In genomic region chr13:112835113-112835512, GRCm38 (mm10) we compare ENCODE assay signal across 8 mouse cellular contexts. TPM values are rescaled to one million over a fixed set of nuclear protein-coding genes. Genes with fewer than 3 reads are reported as not detected.
DNase-seq lines count a peak whose midpoint lies in the region; ATAC-seq lines count a peak whose summit lies in the region.

No protein-coding gene starts in this region.

- no peak for ATAC-seq in liver, embryonic 13.5 days (ENCODE audit: low read depth)
- no peak for ATAC-seq in liver, embryonic 11.5 days (replicated peaks; ENCODE audit: low FRiP score)
- peak; percentile 47; the same call in 1 of the 2 replicates for ATAC-seq in embryonic facial prominence, embryonic 15.5 days (ENCODE audit: insufficient number of reproducible peaks, low FRiP score, low TSS enrichment, low read depth)
- peak; percentile 59; the same call in 1 of the 2 replicates for ATAC-seq in hindbrain, embryonic 15.5 days (ENCODE audit: low FRiP score, low read depth)
- peak; percentile 49; the same call in 1 of the 2 replicates for ATAC-seq in neural tube, embryonic 14.5 days (ENCODE audit: low read depth)
- ATAC-seq in megakaryocyte, adult 5-6 weeks (ENCODE audit: poor library complexity, severe bottlenecking) = no peak

- H3K4me1 ChIP-seq in liver, embryonic 13.5 days (replicated peaks) = peaks cover 68% of the 10 kb centered on the region
- H3K4me1 ChIP-seq in liver, embryonic 11.5 days (replicated peaks; ENCODE audit: control insufficient read depth, insufficient read depth, low read length) = peaks cover 23% of the 10 kb centered on the region
- peaks cover 13% of the 10 kb centered on the region for H3K4me1 ChIP-seq in embryonic facial prominence, embryonic 15.5 days
- peaks cover 20% of the 10 kb centered on the region for H3K4me1 ChIP-seq in hindbrain, embryonic 15.5 days (replicated peaks)
- peaks cover 8% of the 10 kb centered on the region; the same call in 1 of the 2 replicates for H3K4me1 ChIP-seq in neural tube, embryonic 14.5 days (ENCODE audit: control insufficient read depth, insufficient read depth, low read length)

- peaks cover 4% of the 10 kb centered on the region for H3K27me3 ChIP-seq in liver, embryonic 13.5 days
- H3K27me3 ChIP-seq in liver, embryonic 11.5 days (replicated peaks; ENCODE audit: control insufficient read depth, insufficient read depth, low read length) = no peaks in the 10 kb centered on the region
- H3K27me3 ChIP-seq in embryonic facial prominence, embryonic 15.5 days = no peaks in the 10 kb centered on the region
- H3K27me3 ChIP-seq in hindbrain, embryonic 15.5 days = no peaks in the 10 kb centered on the region
- no peaks in the 10 kb centered on the region for H3K27me3 ChIP-seq in neural tube, embryonic 14.5 days (ENCODE audit: control insufficient read depth, insufficient read depth, low read length)

- DNase-seq in liver, embryonic 13.5 days = no peak
- no peak for DNase-seq in liver, embryonic 11.5 days (ENCODE audit: low spot score)
- DNase-seq in c-Kit-positive CD71-positive TER-119-positive erythroid progenitor cells, embryonic 14.5 days (ENCODE audit: low spot score) = no peak
- no peak for DNase-seq in left cerebral cortex, postnatal 14 days (ENCODE audit: low spot score in 2 of 2)

- no peak overlapping the region for H3K4me3 ChIP-seq in liver, embryonic 13.5 days (replicated peaks)
- no peak overlapping the region for H3K4me3 ChIP-seq in liver, embryonic 11.5 days (ENCODE audit: low read depth, low read length)
- H3K4me3 ChIP-seq in embryonic facial prominence, embryonic 15.5 days (replicated peaks) = no peak overlapping the region
- H3K4me3 ChIP-seq in hindbrain, embryonic 15.5 days = no peak overlapping the region
- no peak overlapping the region for H3K4me3 ChIP-seq in neural tube, embryonic 14.5 days (ENCODE audit: low read depth, low read length)

- intact Hi-C loops in left cerebral cortex, postnatal 14 days (cut with DNase I) = no loop called here

- H3K9ac ChIP-seq in liver, embryonic 13.5 days = no peak overlapping the region
- H3K9ac ChIP-seq in liver, embryonic 11.5 days (ENCODE audit: low read depth, low read length) = no peak overlapping the region; the same call in 1 of the 2 replicates
- no peak overlapping the region for H3K9ac ChIP-seq in embryonic facial prominence, embryonic 15.5 days
- H3K9ac ChIP-seq in hindbrain, embryonic 15.5 days = no peak overlapping the region
- H3K9ac ChIP-seq in neural tube, embryonic 14.5 days (replicated peaks; ENCODE audit: low read depth, low read length) = no peak overlapping the region

- no peaks in the 10 kb centered on the region; the same call in 1 of the 2 replicates for H3K36me3 ChIP-seq in liver, embryonic 13.5 days
- no peaks in the 10 kb centered on the region for H3K36me3 ChIP-seq in liver, embryonic 11.5 days (ENCODE audit: control insufficient read depth, insufficient read depth, low read length)
- H3K36me3 ChIP-seq in embryonic facial prominence, embryonic 15.5 days = no peaks in the 10 kb centered on the region
- no peaks in the 10 kb centered on the region for H3K36me3 ChIP-seq in hindbrain, embryonic 15.5 days
- no peaks in the 10 kb centered on the region for H3K36me3 ChIP-seq in neural tube, embryonic 14.5 days (ENCODE audit: control insufficient read depth, insufficient read depth, low read length)

- H3K9me3 ChIP-seq in liver, embryonic 13.5 days (replicated peaks) = no peaks in the 10 kb centered on the region
- no peaks in the 10 kb centered on the region for H3K9me3 ChIP-seq in liver, embryonic 11.5 days (ENCODE audit: control insufficient read depth, low read length)
- no peaks in the 10 kb centered on the region for H3K9me3 ChIP-seq in embryonic facial prominence, embryonic 15.5 days (replicated peaks)
- no peaks in the 10 kb centered on the region for H3K9me3 ChIP-seq in hindbrain, embryonic 15.5 days
- H3K9me3 ChIP-seq in neural tube, embryonic 14.5 days (ENCODE audit: control insufficient read depth, low read length) = no peaks in the 10 kb centered on the region

- WGBS in liver, embryonic 13.5 days (ENCODE audit: insufficient replicate concordance) = 70% methylated on average over 12 of the region's 12 CpGs
- WGBS in liver, embryonic 11.5 days = 50% methylated on average over 12 of the region's 12 CpGs
- WGBS in embryonic facial prominence, embryonic 15.5 days = 35% methylated on average over 12 of the region's 12 CpGs
- WGBS in hindbrain, embryonic 15.5 days = 25% methylated on average over 12 of the region's 12 CpGs
- 38% methylated on average over 12 of the region's 12 CpGs for WGBS in neural tube, embryonic 14.5 days

- peak overlapping the region; percentile 9; the same call in 1 of the 2 replicates for H3K27ac ChIP-seq in liver, embryonic 13.5 days
- no peak overlapping the region for H3K27ac ChIP-seq in liver, embryonic 11.5 days (ENCODE audit: low read depth, low read length)
- no peak overlapping the region for H3K27ac ChIP-seq in embryonic facial prominence, embryonic 15.5 days (replicated peaks)
- H3K27ac ChIP-seq in hindbrain, embryonic 15.5 days (replicated peaks) = no peak overlapping the region
- no peak overlapping the region for H3K27ac ChIP-seq in neural tube, embryonic 14.5 days (ENCODE audit: low read depth, low read length)

- no peak overlapping the region for H3K4me2 ChIP-seq in liver, embryonic 13.5 days
- no peak overlapping the region for H3K4me2 ChIP-seq in liver, embryonic 11.5 days
- H3K4me2 ChIP-seq in embryonic facial prominence, embryonic 15.5 days (replicated peaks) = no peak overlapping the region
- 0 out of 2 replicates have a peak overlapping the region, but pooled peaks have one; percentile 9 for H3K4me2 ChIP-seq in hindbrain, embryonic 15.5 days
- H3K4me2 ChIP-seq in neural tube, embryonic 14.5 days (ENCODE audit: low read depth, low read length) = no peak overlapping the region

RNA-seq across cellular contexts. Expression of gene Plpp1, which starts 34.5 kb away (rescaled TPM):
- 31.8 and 32.2 TPM in 2 replicates for polyA plus RNA-seq in liver, embryonic 13.5 days (2015; fragmentation: Nextera tagmentation; extraction: Ambion mirVana)
- 27.4 and 29.1 TPM in 2 replicates for polyA plus RNA-seq in liver, embryonic 11.5 days (2014; fragmentation: Nextera tagmentation; extraction: Ambion mirVana)
- 68.1 and 71.6 TPM in 2 replicates for polyA plus RNA-seq in embryonic facial prominence, embryonic 15.5 days (2015; fragmentation: Nextera tagmentation; extraction: Ambion mirVana)
- 66.6 and 70.9 TPM in 2 replicates for polyA plus RNA-seq in hindbrain, embryonic 15.5 days (2015; fragmentation: Nextera tagmentation; extraction: Ambion mirVana)
- polyA plus RNA-seq in neural tube, embryonic 14.5 days (2014; fragmentation: Nextera tagmentation; extraction: Ambion mirVana) = 61.5 and 66.1 TPM in 2 replicates
- total RNA-seq in megakaryocyte, adult 5-6 weeks (2015) = 1.1 TPM in 2 replicates
- total RNA-seq in megakaryocyte, adult 5-6 weeks (2017) = 0.26 and 1.5 TPM in 2 replicates
- total RNA-seq in left cerebral cortex, postnatal 14 days (2021) = 10 to 100 TPM; 26.9 TPM

Comparison
In these comparisons a context has a peak if more than half of its experiments do, and no peak if none do; other contexts are left out.
1. ATAC-seq: peak in embryonic facial prominence, embryonic 15.5 days (single experiment), hindbrain, embryonic 15.5 days (single experiment) and neural tube, embryonic 14.5 days (single experiment); none in liver, embryonic 13.5 days (single experiment), liver, embryonic 11.5 days (single experiment) and megakaryocyte, adult 5-6 weeks (single experiment).